In the genomic region with DNA sequence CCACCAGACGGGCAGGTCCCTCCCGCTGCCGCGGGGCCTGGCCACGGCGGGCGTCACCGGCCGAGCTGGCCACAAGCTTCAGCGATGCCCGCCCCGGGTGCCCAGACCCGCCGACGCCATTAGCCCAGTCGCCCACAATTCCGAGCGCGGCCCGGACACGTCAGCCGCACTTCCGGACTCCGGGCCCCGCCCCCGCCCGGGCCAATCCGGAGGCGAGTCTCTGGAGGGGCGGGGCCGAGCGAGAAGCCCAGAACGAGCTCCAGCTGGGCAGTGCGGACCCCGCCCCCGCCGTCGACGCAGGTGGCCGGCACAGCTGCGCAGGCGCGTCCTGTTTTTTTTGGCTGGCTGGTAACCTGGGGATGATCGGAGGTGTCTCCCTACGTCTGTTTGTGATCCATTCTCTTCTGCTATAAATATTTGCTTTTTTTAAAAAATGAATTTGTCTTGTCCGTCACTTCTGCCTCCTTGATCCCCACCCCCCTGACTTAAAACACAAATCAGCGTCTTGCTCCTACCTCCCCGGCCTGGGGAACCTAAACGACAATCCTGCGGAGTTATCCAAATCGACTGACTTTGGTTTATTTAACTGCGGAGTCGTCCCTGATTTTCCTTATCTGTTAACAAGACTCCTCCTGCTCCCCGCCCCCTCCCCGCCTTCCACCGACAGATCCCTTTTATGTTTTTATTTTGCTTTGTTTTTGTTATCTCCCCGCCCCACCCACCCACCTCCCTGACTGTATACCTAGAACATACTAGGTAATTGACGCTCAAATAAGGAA, we compare ENCODE assay signal across 8 mouse cellular contexts. TPM values are rescaled to one million over a fixed set of nuclear protein-coding genes. Genes with fewer than 3 reads are reported as not detected.
DNase-seq lines count a peak whose midpoint lies in the region; ATAC-seq lines count a peak whose summit lies in the region.

TSS of gene Mon2 (minus strand) at position 261 of the 779 bp plus-strand sequence.

- 0 out of 2 replicates have a peak, but pooled peaks cover 5% of the 10 kb centered on the region for H3K27me3 ChIP-seq in heart, embryonic 13.5 days (replicated peaks)
- peaks cover 15% of the 10 kb centered on the region; the same call in 1 of the 2 replicates for H3K27me3 ChIP-seq in liver, embryonic 12.5 days (replicated peaks)
- H3K27me3 ChIP-seq in stomach, embryonic 15.5 days (replicated peaks): no peaks in the 10 kb centered on the region

- peaks cover 34% of the 10 kb centered on the region for H3K4me1 ChIP-seq in heart, embryonic 13.5 days
- peaks cover 34% of the 10 kb centered on the region for H3K4me1 ChIP-seq in liver, embryonic 12.5 days
- H3K4me1 ChIP-seq in stomach, embryonic 15.5 days: peaks cover 8% of the 10 kb centered on the region; the same call in 1 of the 2 replicates

- under 1% methylated on average over 58 of the region's 58 CpGs for WGBS in heart, embryonic 13.5 days
- under 1% methylated on average over 58 of the region's 58 CpGs for WGBS in liver, embryonic 12.5 days (ENCODE audit: insufficient replicate concordance)
- WGBS in stomach, embryonic 15.5 days: under 1% methylated on average over 57 of the region's 58 CpGs

- peak within 1 kb of the TSS; percentile 86 for H3K27ac ChIP-seq in heart, embryonic 13.5 days (replicated peaks)
- H3K27ac ChIP-seq in liver, embryonic 12.5 days: peak within 1 kb of the TSS; percentile 86
- peak within 1 kb of the TSS; percentile 67; the same call in 1 of the 2 replicates for H3K27ac ChIP-seq in stomach, embryonic 15.5 days

- H3K9me3 ChIP-seq in heart, embryonic 13.5 days: no peaks in the 10 kb centered on the region
- H3K9me3 ChIP-seq in liver, embryonic 12.5 days (replicated peaks): no peaks in the 10 kb centered on the region
- no peaks in the 10 kb centered on the region for H3K9me3 ChIP-seq in stomach, embryonic 15.5 days

- ATAC-seq in erythroid progenitor cell, adult 5-6 weeks (replicated peaks; ENCODE audit: low FRiP score, poor library complexity, severe bottlenecking): peak; percentile 99
- peak; percentile 99 for ATAC-seq in heart, embryonic 13.5 days (ENCODE audit: extremely low read depth, insufficient number of reproducible peaks, low FRiP score, low TSS enrichment)
- peak; percentile 99 for ATAC-seq in liver, embryonic 12.5 days
- peak; percentile 99 for ATAC-seq in stomach, embryonic 15.5 days (ENCODE audit: insufficient read depth, low FRiP score, low read depth)

- peak; percentile 97 for DNase-seq in CD4-positive helper T cell, adult 2 months (ENCODE audit: low read depth, low spot score)
- peak; percentile 89 for DNase-seq in brain, embryonic 18.5 days (ENCODE audit: low read depth, low spot score)
- peak; percentile 99 for DNase-seq in kidney, postnatal 10 days
- peak; percentile 91 to 95 for DNase-seq in natural killer cell, adult 2 months (ENCODE audit: low spot score in 2 of 2)

- peaks cover 9% of the 10 kb centered on the region for H3K36me3 ChIP-seq in heart, embryonic 13.5 days
- H3K36me3 ChIP-seq in liver, embryonic 12.5 days: peaks cover 7% of the 10 kb centered on the region; the same call in 1 of the 2 replicates
- 0 out of 2 replicates have a peak, but pooled peaks cover 4% of the 10 kb centered on the region for H3K36me3 ChIP-seq in stomach, embryonic 15.5 days

- peak within 1 kb of the TSS; percentile 88 for H3K4me2 ChIP-seq in heart, embryonic 13.5 days
- peak within 1 kb of the TSS; percentile 88 for H3K4me2 ChIP-seq in liver, embryonic 12.5 days
- H3K4me2 ChIP-seq in stomach, embryonic 15.5 days: peak within 1 kb of the TSS; percentile 68

- H3K4me3 ChIP-seq in heart, embryonic 13.5 days: peak within 1 kb of the TSS; percentile 97
- H3K4me3 ChIP-seq in liver, embryonic 12.5 days: peak within 1 kb of the TSS; percentile 100
- peak within 1 kb of the TSS; percentile 86 for H3K4me3 ChIP-seq in stomach, embryonic 15.5 days (replicated peaks)

- H3K9ac ChIP-seq in heart, embryonic 13.5 days: peak within 1 kb of the TSS; percentile 98
- H3K9ac ChIP-seq in liver, embryonic 12.5 days: peak within 1 kb of the TSS; percentile 97
- peak within 1 kb of the TSS; percentile 86 for H3K9ac ChIP-seq in stomach, embryonic 15.5 days

RNA-seq across cellular contexts. Expression of gene Mon2, which starts in this region (rescaled TPM):
- 44.3 and 45.3 TPM in 2 replicates for total RNA-seq in erythroid progenitor cell, adult 5-6 weeks (2015; ENCODE audit: low replicate concordance)
- 22.2 and 31.8 TPM in 2 replicates for total RNA-seq in erythroid progenitor cell, adult 5-6 weeks (2017; ENCODE audit: low replicate concordance)
- polyA plus RNA-seq in heart, embryonic 13.5 days (2015; fragmentation: Nextera tagmentation; extraction: Ambion mirVana): 18.5 and 21.0 TPM in 2 replicates
- 19.8 and 19.9 TPM in 2 replicates for polyA plus RNA-seq in liver, embryonic 12.5 days (2016; fragmentation: Nextera tagmentation; extraction: Ambion mirVana)
- 24.5 and 30.1 TPM in 2 replicates for polyA plus RNA-seq in stomach, embryonic 15.5 days (2015; fragmentation: Nextera tagmentation; extraction: Ambion mirVana)

Comparison
In these comparisons a context has a peak if more than half of its experiments do, and no peak if none do; other contexts are left out.
1. Peak in every context shown above with its lines: DNase-seq, ATAC-seq, H3K4me3 ChIP-seq and H3K27ac ChIP-seq.